Mouse (Mus musculus) ES-Bruce4 (cell line): ENCODE measurements around the gene Slc25a47.

Source experiments
- CTCF ChIP-seq: IDR thresholded peaks from one replicate; pipeline ENCODE4 v1.8.1; 2011; ENCODE audit warnings: low read depth, low read length
- EP300 ChIP-seq: IDR thresholded peaks from 2 replicates; pipeline ENCODE4 v1.6.1; 2011; ENCODE audit warnings: low read depth, low read length; ENCODE audit not compliant: insufficient read depth
- POLR2A ChIP-seq: IDR thresholded peaks from one replicate; pipeline ENCODE4 v1.8.1; 2011; ENCODE audit warnings: low read length; ENCODE audit not compliant: insufficient read depth

DNA sequence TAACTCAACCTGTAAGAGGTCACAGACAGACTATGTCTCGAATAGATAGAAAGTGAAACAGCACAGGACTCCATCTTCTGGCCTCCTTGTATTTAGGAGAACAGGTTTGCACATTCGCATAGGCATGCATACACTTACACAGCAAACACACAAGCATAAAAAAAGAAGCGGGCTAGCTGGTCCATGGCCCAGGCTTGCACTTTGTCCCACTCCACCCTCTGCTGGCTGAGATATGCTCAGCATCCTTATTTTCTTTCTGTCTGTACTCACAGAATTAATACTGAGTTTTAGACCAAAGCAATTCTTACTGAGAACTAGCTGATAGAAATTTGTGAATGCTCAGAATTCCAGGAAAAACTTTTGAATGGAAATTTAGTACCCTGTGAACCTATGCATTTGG, 60.2 kb downstream of the Slc25a47 start:
- TF ChIP-seq CTCF (peak; percentile 22), POLR2A (no peak), EP300 (no peak)
